Mouse (Mus musculus) embryo, embryonic 10 days (tissue): ENCODE measurements around the gene Gm14401.
"Not testable (repeated sequence)": the region's sequence is repeated elsewhere in the genome, so short reads cannot be mapped to it uniquely, and the experiment has no call there.

Experiments used
- DNase-seq: peaks from one replicate; pipeline ENCODE4 v3.0.0-alpha.2; 2015; ENCODE audit warnings: low spot score

Gene Gm14401

GRCm38 (mm10) chr2:177073432-177074423, at the start of gene Gm14401:
TSS of gene Gm14401 (plus strand) at chr2:177074320.
- not testable (repeated sequence) for DNase-seq

GRCm38 (mm10) chr2:177072807-177073206, 1.3 kb upstream of the Gm14401 start:
- DNase-seq: not testable (repeated sequence)

- not testable (repeated sequence) for DNase-seq
Observed at GRCm38 (mm10) chr2:177075015-177075414, 895 bp downstream of the Gm14401 start.

- DNase-seq: not testable (repeated sequence)
Observed at GRCm38 (mm10) chr2:177079866-177080265, 5.7 kb downstream of the Gm14401 start.

DNA sequence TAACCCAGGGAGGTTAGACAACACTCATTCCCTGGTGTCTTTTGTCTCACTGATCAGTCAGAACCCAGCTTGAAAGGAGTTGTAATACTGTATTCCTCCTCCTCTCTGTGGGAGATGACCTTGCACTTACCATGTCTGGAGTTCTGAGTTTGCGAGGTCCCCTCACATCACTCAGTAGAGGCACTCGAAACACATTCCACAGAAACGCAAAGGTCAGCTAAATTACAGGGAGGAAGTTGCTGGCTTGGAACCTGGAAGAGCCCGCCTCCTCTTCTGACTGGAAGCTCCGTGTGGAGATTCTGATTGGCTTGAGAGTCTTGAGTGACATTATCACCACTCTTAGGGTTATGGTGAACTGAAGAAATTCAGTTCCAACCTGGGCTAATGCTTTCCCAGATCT, 35.0 kb downstream of the Gm14401 start:
- DNase-seq: not testable (repeated sequence)

DNA sequence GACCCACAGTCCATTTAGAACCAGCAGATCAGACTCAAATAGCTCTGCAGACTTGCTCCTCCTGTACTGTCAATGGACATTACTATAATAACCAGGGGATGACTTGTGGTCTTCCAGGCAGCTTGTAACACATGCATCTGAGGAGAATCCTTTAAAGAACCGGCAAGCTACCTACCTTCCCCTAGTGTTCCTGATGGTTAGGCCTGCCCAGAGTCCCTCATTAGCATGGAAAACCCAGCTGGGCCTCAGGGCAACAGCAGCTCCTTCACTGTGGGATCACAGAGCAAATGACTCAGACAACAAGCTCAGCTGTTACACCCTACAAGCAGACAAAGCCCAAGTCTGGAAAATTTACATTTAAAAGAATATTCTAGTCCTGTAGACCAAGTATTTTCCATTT, 55.0 kb downstream of the Gm14401 start:
- DNase-seq: not testable (repeated sequence)
